Mouse (Mus musculus): ENCODE data around the gene Hoxa4. TPM values are rescaled to one million over a fixed set of nuclear protein-coding genes. Genes with fewer than 3 reads are reported as not detected.

The Hoxa4 gene
- total RNA-seq, 2 experiments from 2014 or later: 8.0 to 11.4 TPM

DNA sequence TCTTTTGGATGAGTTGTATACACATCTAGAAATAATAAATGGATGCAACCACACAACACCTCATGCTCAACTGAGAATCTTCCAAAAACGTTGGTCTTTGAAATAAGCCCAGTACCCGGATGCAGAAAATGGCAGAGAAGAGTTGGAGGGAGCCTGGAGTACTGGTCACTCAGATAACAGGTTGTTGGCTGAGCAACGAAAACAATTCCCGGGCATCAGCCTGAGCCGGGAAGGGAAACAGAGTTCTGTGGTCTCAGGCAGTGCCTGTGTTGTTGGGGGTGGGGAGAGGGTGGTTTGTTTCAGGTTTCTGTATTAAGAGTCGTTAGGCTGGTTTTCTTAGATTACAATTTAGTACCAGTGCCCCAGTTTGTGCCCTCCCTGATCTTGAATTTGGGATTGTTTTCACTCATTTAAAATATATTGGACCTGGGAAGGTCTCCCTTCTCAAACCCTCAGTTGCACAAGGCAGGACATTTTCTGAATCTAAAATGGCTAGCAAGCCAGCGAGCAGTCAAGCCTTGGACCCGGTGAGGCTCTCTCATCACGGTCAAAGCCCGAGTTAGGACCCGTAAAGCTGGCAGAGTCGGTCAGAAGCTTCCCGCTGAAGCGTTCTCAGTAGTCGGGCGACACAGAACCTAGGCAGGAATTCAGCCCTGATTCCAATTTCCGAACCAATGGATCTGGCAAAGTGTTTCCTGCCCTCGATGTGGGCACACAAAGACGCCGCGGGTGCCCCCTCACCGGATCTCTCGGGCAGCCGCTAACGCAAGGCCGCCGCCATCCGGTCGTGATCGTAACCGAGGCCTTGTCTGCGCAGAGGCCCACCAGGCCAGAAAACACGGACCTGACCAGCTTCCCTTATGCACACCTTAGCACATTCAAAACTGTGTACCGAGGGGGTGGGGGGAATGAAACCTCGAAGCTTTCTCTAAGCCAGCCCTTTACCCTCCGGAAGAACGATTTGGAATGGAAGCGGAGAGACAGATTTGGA is 37.2 kb upstream of the Hoxa4 start:
- DNase-seq: no peak

DNA sequence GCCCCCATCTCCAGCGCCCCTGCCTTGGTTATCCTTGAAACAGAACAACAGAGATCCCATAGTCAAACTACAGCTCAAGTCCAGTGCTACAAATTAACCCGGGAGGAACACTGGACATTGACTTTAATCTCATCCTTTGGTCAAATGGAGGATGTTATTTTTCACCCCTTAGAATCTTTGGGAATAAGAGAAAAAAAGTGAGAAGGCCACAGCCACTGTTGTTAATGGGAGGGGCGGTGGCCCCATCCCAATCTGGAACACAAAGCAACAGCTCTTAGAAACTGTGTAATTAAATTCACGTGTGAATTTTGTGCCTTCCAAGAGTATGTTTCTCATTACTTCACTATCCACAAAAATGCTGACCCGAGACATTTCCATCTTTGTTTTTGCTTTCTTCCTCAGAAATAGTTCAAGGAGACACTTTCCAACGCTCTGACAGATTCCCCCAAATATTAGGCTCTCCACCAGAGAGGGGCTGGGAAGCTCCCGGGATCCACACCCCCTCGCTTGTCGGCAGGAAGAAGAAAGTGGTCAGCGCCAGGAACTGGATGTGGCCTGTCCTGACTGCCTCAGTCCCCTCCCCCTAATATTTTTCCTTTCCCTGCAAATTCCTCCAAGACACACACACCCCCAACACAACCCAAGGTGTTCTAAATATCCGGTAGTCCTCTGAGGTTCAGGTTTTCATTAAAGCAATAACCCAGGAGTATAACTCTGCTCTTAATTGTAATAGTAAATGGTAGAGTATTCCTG is 36.1 kb upstream of the Hoxa4 start:
- no peak for DNase-seq

DNA sequence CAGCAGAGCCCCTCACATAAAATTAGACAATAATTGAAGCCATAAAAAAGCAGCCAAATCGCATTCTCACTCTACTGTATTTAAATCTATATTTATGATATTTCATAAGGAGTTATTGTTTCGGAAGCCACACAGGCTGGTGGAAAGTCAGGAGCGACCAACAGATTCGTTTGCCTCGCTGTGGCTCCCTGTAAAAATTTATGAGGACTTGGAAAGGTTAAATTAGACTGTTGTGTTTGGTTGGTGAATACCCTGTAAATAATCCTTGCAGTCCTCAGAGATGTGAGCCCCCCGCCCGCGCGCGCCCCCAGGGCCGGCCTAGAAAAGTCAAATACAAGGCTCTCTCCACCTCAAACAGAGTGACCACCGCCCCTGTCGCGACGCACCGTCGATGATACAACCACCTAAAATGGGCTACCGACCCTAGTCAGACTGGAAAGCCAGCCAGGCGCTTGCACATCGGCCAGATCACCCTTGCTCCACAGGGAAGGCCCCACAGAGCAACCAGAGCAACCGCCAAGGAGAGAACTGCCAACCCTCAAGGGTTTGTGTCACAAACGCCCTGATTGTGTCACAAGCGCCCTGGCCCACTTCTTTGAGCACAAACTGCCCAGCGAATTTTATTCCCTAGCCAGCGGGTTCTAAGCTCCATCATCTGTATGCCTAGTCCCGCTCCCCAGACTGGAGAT is 35.2 kb upstream of the Hoxa4 start:
- peak; percentile 68 for DNase-seq

DNA sequence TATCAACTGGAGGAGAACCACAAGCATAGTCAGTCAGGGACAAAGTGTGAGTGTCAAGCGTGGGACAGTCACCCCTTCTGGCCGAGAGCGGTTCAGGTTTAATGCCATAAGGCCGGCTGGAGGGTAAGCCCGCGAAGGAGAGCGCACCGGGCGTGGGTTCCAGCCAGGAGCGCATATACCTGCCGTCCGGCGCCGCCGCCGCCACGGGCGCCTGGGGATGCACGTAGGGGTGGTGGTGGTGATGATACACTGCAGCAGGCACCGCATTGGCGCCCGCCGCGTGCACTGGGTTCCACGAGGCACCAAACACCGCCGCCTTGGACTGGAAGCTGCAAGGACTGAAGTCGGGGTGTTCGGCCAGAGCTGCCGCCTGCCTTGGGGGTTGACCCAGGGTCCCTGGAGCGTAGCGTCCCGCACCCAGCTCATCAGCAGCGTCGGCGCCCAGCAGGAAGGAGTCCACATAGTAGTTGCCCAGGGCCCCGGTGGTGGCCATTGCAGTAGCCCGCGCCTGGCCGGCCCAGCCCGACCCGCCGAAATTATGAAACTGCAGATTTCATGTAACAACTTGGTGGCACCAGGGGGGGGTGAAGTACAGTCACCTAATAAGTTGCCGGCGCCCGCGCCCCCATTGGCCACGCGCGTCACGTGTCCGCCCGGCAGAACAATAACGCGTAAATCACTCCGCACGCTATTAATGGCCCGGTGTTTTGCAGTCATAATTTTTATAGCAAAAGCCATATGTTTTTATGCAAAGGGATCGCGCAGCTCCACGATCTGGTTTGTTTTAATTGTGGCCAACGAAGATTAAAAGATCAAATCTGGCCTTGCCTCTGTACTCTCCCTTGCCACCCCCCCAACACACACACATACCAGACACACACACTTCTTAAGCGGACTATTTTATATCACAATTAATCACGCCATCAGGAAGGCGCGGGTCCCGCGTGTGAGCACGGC is 34.3 kb upstream of the Hoxa4 start:
- peak; percentile 80 for DNase-seq

DNA sequence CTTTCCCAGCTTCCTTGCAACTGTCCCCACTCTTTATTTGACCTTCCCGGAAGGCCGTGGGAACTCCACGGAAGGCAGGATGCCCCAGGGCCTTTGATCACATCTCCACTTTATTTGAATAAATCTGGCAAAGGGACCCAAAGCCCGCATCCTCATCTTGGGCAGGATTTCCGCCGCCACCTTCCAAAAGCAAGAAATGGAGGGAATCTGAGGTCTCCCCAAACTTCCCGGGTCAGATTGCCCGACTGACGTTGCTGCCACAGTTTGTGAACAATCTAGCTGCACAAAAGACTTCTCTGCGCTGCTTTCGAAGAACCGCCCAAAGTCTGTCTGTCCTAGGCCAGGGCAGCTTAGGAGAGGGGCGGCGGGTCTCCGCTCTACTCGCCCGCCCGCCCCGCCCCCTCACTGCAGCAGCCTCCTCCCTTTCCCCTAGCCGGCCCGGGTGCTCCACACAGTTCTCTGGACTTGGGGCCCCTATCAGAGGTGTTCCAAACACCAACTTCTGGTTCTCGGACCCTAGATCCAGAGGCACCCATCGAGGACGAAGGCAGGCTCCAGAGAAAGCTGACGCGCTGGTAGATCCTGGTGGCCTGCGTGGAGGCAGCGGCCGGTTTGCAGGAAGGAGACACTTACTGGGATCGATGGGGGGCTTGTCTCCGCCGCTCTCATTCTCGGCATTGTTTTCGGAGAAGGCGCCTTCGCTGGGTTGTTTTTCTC is 33.5 kb upstream of the Hoxa4 start:
- DNase-seq: no peak

DNA sequence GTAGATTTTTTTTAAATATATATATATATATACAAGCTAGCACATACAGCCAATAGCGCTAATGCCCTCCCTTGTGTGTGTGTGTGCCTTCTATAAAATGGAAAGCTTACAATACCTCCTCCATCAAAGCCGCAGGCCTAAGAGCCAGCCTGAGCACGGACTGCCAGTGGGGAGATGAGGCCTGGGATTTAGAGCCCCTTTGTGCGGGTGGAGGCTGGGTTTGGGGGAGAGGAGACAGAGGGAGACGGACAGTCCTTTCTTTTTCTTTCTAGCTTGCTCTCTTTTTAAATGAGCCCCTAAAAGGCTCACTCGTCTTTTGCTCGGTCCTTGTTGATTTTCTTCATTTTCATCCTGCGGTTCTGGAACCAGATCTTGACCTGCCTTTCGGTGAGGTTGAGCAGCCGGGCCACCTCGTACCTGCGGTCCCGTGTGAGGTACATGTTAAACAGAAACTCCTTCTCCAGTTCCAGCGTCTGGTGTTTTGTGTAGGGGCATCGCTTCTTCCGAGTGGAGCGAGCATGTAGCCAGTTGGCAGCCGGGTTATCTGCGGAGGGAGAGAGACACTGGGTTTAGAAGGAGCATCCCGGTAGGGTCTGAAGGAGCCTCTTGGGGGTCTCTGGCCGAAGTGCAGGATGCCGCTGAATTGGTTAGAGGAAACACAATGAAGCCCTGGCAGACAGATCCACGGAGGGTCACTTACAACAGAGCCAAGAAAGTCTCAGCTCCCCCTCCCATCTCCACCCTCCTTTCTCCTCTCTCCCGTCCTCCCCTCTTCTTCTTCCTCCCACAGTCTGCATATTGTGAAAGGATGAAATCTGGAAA is 32.6 kb upstream of the Hoxa4 start:
- no peak for DNase-seq

DNA sequence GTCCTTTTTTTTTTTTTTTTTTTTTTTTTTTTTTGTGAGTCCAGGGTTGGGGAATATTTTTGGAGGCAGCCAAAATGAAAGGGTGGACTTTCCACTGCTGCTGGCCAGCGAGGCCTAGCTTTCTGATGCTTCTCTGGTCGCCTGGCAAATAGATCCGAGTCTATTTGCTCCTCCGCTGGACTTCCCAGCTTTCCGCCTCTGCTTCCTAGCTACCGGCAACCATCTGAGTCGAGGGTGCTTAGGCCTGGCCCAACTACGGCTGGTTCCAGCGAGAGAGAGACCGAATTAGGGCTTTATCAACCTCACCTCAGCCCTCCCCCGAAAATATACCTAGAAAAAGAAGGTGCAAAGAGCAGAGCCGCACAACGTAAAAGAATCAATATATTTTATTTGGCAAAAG is 31.2 kb upstream of the Hoxa4 start:
- no peak for DNase-seq

DNA sequence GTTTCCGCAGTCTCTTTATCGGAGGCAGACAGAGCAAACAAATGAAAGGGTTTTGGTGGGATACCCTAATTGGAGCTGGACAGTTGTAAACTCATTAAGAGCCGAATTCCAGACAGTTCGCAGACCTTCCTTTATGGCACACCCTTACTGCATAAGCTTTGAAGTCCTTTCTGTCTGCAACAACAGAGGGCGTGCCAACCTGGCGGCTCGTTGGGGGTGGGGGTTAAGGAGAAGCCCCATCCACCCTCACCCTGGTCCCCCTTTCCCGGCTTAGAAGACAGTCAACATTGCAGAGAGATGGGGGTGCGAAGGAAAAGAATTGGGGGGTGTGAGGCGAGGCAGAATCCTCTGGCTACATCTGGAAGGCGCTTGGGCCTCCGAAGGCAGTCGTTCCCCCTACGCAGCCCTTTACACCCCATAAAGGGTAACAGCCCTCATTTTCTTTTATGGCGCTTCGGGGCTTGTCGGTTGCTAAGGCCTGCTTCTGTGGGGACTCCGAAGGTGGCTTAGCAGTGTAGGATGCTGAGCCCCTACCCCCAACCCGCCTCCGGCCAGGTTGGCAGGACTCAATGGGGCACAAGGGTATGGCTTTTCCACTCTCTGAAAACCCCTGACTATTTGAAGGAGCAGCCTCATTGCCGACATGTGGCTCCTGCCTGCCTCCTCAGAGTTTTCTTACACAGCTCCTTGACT is 30.6 kb upstream of the Hoxa4 start:
- DNase-seq: peak; percentile 43

DNA sequence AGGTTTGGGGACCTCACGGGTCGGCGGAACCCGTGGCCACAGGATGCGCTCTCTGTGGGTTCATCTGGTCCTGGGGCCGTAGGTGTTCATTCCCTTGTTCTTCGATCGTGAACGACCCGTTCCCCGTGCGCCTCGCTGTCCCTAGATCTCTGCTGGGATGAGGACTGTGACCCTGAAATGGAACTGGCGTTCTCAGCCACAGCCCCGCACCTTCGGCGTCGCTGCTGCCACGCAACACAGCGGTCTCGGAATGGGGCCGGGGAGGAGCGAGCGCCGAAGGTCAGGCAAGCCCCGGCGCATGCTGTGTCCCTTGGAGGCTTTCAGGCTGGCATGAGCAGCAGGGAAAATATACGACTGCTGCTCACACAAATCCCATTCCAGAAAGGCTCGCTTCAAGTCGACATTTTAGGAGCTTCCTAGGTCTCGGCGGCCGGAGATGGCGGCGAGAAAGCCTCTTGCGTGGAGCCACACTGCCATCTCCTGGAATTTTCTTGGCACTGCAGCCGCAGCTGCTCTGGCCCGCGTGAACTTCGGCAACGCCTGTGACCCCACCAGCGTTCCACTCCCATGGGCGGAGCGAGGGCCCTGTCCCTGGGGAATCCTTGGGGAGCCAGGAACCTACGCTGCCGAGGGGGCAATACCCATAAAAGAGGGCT is 29.9 kb upstream of the Hoxa4 start, which contains the start of gene Hoxa7:
Gene Hoxa7, minus strand, starts transcription at position 518 of the 656 bp plus-strand sequence.
- peak; percentile 94 for DNase-seq

DNA sequence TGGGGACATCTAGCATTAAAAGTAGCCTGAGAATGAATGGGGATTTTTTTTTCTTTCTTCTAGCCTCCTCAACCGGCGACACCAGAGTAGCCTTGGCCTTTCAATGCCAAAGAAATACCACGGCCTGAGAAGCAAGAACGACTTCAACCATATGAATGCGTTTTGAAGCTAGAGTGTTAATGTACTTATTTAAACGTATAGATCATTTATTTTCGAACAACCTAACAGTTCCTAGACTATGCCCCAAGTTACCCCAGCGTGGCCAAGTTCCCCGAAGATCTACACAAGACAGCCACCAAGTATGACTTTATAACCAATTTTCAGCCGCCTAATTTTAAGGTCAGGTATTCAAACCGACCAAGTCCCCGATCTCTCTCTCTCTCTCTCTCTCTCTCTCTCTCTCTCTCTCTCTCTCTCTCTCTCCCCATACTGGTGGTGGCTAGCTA is 29.3 kb upstream of the Hoxa4 start:
- no peak for DNase-seq

DNA sequence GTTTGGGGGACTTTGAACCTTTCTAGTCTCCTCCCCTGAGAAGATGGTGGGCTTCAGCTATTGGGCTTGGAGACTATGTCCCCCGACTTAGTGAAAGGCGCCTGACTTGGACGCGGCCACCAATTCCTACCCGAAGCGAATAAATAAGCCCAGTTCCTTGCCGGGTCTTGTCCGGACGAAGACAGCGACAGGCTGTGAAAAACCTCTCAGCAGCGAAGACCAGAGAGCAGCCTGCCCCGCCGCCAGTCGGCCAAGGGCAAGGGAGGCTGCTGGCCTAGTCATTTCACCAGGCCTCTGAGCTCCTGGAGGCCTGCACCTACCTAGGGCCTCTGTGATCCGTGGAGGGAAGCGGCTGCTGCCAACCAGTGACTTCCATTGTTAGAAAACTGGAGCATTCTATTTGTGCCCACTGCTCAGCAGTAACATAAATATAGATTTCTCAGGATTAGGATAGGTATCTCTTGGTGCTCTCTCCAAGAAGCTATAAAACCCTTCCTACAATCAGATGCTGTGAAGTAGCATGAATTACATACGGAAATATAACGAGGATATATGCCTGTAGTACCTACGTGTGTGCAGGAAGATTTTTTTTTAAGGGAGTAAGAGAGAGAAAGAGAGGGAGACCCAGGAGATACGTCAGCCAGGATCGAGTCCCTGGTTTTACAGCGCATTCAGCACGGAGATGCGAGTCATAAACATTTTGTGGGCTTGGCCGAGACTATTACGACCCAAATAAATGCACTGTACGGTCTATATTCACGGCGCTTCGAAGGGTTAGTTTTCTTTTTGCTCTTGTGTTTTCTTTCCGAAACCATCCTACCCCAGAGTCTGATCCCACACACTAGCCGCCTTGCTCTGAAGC is 28.7 kb upstream of the Hoxa4 start:
- DNase-seq: no peak

DNA sequence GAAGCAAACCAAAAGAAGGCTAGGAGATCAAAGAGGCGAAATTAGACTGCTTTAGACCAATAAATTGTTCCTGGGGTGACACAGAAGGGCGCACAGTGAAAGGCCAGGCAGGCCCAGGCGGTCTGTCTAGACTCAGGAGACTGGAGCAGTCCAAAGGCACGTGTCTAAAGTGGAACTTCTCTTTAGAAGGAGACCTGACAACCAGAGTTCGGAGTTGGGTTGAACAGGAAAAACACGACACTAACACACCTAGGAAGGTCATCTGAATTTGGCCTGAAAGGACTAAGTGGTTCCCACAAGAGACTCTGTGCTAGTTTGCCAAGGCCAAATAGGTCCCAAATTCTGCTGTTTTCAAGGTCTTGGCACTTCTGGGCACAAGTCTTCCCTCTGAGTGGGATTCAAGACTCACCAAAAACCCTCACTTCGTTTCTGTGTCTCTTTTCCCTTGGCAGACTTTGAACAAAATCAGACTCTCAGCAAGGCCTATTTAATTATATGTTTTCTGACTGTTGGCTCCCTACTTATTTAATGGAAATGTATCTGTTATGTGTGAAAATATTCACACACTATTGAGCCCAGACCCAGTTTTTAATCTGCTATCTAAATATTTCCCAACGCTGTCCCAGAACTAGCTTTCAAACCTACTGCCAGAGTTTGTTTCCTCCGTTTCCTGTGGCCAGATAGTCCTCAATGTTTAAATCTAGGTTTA is 27.8 kb upstream of the Hoxa4 start:
- DNase-seq: no peak

DNA sequence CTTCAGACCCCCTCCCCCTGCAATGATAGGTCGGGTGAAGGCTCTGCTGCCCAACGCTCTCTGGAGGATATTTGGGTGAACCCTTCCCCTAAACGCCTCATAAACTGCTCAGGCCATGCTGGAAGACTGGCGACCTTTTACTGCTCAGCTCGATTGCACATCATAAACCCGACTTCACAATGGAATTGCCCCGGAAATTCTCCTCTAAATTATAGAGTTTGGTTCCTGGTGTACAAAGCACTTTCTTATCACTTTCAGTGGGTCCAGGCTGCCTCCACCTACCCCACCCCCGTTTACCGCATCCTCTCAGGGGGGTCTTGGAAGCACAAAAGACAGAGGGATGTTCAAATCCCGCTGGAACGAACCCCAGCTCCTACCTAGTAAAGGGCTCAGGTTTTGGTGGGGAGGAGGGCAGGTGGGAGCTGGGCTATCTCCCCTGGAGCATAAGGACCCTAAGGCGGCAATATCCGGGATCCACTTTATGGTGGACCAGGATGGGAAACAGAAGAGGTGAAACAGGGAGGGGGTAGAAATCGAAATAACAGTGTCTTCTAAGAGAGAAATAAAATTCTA is 27.2 kb upstream of the Hoxa4 start:
- DNase-seq: no peak

DNA sequence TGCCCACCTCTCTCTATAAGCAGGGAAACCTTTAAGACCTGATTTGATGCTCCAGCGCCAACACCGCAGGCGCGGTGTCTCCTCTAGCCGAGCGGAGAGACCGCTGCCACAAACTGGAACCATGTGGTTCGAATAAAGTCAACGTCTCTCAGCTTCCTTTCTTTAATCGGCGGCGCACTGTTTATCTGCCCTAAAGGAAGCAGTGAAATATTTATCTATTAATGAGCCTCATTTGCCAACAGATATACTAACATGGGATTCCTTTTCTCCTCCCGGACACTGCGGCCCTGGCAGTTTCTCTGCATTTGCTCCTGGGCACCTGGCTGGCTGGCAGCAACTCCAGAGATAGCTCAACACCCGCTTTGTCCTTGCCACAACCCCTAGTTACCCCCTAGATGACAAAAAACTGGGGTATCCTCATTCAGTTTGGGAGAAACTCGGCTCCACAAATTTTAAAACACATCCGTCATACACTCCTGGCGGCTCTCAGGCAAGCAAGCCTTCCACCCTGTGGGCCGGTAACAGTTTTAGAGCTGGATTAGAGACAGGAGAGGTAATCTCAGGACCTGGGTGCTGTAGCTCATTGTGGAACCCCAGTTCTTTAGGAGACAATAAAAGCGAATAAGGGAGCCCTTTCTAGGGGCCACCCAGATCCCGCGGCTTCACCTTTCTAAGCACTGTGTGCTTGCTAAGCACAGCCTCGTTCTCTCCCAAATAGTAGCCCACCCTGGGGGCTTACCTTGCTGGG is 26.5 kb upstream of the Hoxa4 start:
- no peak for DNase-seq

DNA sequence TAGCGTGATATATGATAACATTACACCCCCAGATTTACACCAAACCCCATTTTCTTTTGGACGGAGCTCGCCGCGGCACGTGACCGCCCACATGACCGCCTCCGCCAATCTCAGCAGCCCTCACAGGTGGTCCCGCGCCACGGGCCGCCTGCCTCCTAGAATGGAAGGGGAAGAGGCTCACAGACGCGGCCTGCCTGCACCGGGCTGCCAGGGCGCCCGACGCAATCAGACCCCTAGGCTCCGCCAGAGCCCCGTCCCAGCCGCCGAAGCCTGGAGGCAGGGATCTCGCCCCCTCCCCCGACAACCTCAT is 25.9 kb upstream of the Hoxa4 start:
- DNase-seq: peak; percentile 90

Data from adrenal gland, postnatal 10 days (tissue).